Mouse (Mus musculus): ENCODE results near the gene Gm19684.

Gm19684 gene

GRCm38 (mm10) chr17:36178938-36179337, 57.5 kb downstream of the Gm19684 start:
- DNase-seq: peak in 1 of 2 experiments; percentile 7

Measured in cerebellum, postnatal 14 days (tissue).